Mouse (Mus musculus): ENCODE measurements around the gene Rora.

DNA sequence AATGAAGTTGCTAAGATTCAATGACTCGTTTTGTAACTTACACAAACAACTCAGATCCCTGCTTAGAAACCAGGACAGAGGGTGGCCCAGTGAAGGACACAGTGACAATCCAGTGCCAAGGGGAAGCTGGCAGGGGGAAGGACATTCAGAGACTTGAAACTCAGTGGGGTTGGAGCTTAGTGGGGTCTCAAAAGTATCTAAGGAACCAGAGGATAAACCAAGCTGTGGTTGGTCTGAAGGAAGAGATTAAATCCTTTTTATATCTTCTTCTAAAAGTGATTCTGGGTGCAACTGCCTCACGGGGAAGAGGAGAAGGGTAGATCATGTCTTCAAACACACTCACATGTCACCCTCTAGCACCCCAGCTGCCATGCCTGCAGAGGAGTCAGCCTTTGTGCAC lies 340.3 kb downstream of the Rora start:
- TF ChIP-seq POLR2A (IDR thresholded peaks at IDR 0.05; ENCODE audit: control insufficient read depth, low read depth, low read length) (no peak), CTCF (IDR thresholded peaks at IDR 0.05; ENCODE audit: control insufficient read depth, insufficient read depth, insufficient replicate concordance, low read depth, low read length) (no peak)
